Comparison of ENCODE assay signal across 16 mouse cellular contexts in the genomic region with DNA sequence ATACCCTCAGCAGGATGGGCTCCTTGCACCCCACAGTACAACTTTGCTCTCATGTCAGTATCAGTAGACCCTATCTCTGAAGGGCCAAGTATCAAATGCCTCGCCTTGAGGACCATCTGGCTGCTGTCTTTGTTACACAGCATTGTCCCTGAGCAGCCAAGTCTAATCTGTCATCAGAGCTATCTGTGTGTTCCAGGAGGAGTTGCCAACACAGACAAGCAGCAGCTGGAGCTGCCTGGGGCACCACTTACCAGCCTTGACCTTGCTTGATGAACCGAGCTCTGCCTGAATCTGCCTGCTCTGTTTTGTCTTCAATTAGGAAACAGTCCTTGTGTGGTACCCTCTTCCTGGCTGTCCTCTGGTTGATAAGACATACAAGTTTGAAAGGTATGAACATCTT. TPM values are rescaled to one million over a fixed set of nuclear protein-coding genes. Genes with fewer than 3 reads are reported as not detected.
DNase-seq lines count a peak whose midpoint lies in the region; ATAC-seq and TF ChIP-seq lines count a peak whose summit lies in the region.
"Had no signal": no experiment of that assay in that cellular context is flagged by ENCODE, and none has a peak within 500 bp of the region (broad histone marks: within the 10 kb centered on the region; RNA-seq: fewer than 3 reads in every experiment).

No protein-coding gene starts in this region.

- no peaks in the 10 kb centered on the region for H3K36me3 ChIP-seq in forebrain, postnatal 0 days (ENCODE audit: insufficient read depth)
- no peaks in the 10 kb centered on the region for H3K36me3 ChIP-seq in forebrain, embryonic 10.5 days (replicated peaks)
- no peaks in the 10 kb centered on the region for H3K36me3 ChIP-seq in lung, embryonic 15.5 days
- H3K36me3 ChIP-seq: forebrain, embryonic 12.5 days had no signal

- ATAC-seq in forebrain, postnatal 0 days, result 0 out of 2 replicates have a peak, but pooled peaks have one; percentile 14
- peak; percentile 15; the same call in 1 of the 2 replicates for ATAC-seq in lung, embryonic 15.5 days (ENCODE audit: borderline replicate concordance, extremely low read depth, low FRiP score, low TSS enrichment)
- ATAC-seq in megakaryocyte progenitor cell, adult 5-6 weeks (replicated peaks; ENCODE audit: poor library complexity), result peak; percentile 39; the same call in 1 of the 2 replicates
- no peak for ATAC-seq in CD4-positive, CD25-positive, alpha-beta regulatory T cell, adult 4 months
- ATAC-seq: Patski had no signal

- no peak overlapping the region for H3K4me3 ChIP-seq in forebrain, postnatal 0 days (ENCODE audit: low read depth, low read length)
- no peak overlapping the region for H3K4me3 ChIP-seq in forebrain, embryonic 10.5 days
- H3K4me3 ChIP-seq in lung, embryonic 15.5 days, result no peak overlapping the region
- H3K4me3 ChIP-seq: forebrain, embryonic 12.5 days had no signal

- TF ChIP-seq CTCF in forebrain, postnatal 0 days (IDR thresholded peaks at IDR 0.05; ENCODE audit: low read depth), result no peak

- no peak overlapping the region for H3K27ac ChIP-seq in forebrain, postnatal 0 days (ENCODE audit: low read depth, low read length)
- H3K27ac ChIP-seq in forebrain, embryonic 10.5 days, result no peak overlapping the region
- H3K27ac ChIP-seq in lung, embryonic 15.5 days, result no peak overlapping the region
- H3K27ac ChIP-seq: forebrain, embryonic 12.5 days had no signal

- no peaks in the 10 kb centered on the region for H3K4me1 ChIP-seq in forebrain, postnatal 0 days (ENCODE audit: insufficient read depth)
- peaks cover 19% of the 10 kb centered on the region for H3K4me1 ChIP-seq in forebrain, embryonic 10.5 days
- peaks cover 5% of the 10 kb centered on the region; the same call in 1 of the 2 replicates for H3K4me1 ChIP-seq in lung, embryonic 15.5 days
- H3K4me1 ChIP-seq: forebrain, embryonic 12.5 days had no signal

- no peaks in the 10 kb centered on the region for H3K27me3 ChIP-seq in forebrain, postnatal 0 days (ENCODE audit: insufficient read depth, low read length)
- H3K27me3 ChIP-seq in forebrain, embryonic 10.5 days (ENCODE audit: poor library complexity, severe bottlenecking), result no peaks in the 10 kb centered on the region
- H3K27me3 ChIP-seq in lung, embryonic 15.5 days, result no peaks in the 10 kb centered on the region
- H3K27me3 ChIP-seq: CH12.LX; forebrain, embryonic 12.5 days; Patski had no signal

- H3K4me2 ChIP-seq in forebrain, postnatal 0 days (ENCODE audit: low read depth), result no peak overlapping the region
- no peak overlapping the region for H3K4me2 ChIP-seq in lung, embryonic 15.5 days
- H3K4me2 ChIP-seq: forebrain, embryonic 12.5 days had no signal

- WGBS in forebrain, postnatal 0 days, result 68% methylated on average over 2 of the region's 2 CpGs
- 83% methylated on average over 2 of the region's 2 CpGs for WGBS in forebrain, embryonic 10.5 days
- WGBS in lung, embryonic 15.5 days, result 23% methylated on average over 2 of the region's 2 CpGs

- no peak overlapping the region for H3K9ac ChIP-seq in forebrain, postnatal 0 days
- H3K9ac ChIP-seq in lung, embryonic 15.5 days, result no peak overlapping the region
- H3K9ac ChIP-seq: forebrain, embryonic 12.5 days had no signal

- no peaks in the 10 kb centered on the region for H3K9me3 ChIP-seq in forebrain, postnatal 0 days (ENCODE audit: low read length)
- H3K9me3 ChIP-seq in forebrain, embryonic 10.5 days, result no peaks in the 10 kb centered on the region
- no peaks in the 10 kb centered on the region for H3K9me3 ChIP-seq in lung, embryonic 15.5 days
- H3K9me3 ChIP-seq: forebrain, embryonic 12.5 days had no signal

- no peak for DNase-seq in forebrain, postnatal 0 days
- DNase-seq in forebrain, embryonic 10.5 days (ENCODE audit: extremely low spot score, low spot score), result no peak
- DNase-seq in lung, postnatal 14 days, result no peak
- DNase-seq in fat pad, adult 2 months (ENCODE audit: extremely low read depth, low read depth, low spot score), result peak; percentile 82
- DNase-seq in spleen, postnatal 4 days (ENCODE audit: low spot score in 2 of 2), result no peak
- DNase-seq: adrenal gland, postnatal 14 days; heart, postnatal 4 days; kidney, postnatal 36 days had no signal

RNA-seq across cellular contexts. Expression of gene Gm7168, which starts 24.8 kb away (rescaled TPM):
- 0.15 TPM in 1 of 2 replicates, not detected in the other for total RNA-seq in forebrain, postnatal 0 days (2014; rRNA removed)
- polyA plus RNA-seq in forebrain, postnatal 0 days (2015; fragmentation: Nextera tagmentation; extraction: Ambion mirVana), result not detected in 2 replicates
- polyA plus RNA-seq in forebrain, embryonic 10.5 days (2016; fragmentation: Nextera tagmentation; extraction: Ambion mirVana), result not detected in 2 replicates
- polyA plus RNA-seq in lung, embryonic 15.5 days (2015; fragmentation: Nextera tagmentation; extraction: Ambion mirVana), result not detected in 2 replicates
- total RNA-seq in megakaryocyte progenitor cell, adult 5-6 weeks (2015), result not detected in 2 replicates
- total RNA-seq in megakaryocyte progenitor cell, adult 5-6 weeks (2017), result not detected in 2 replicates
- polyA plus RNA-seq in CD4-positive, CD25-positive, alpha-beta regulatory T cell, adult 4 months (2017; shearing (Covaris generic)), result not detected
- total RNA-seq: adrenal gland, postnatal 14 days; CH12.LX; gastrocnemius, adult 18-20 months; left cerebral cortex, adult 18-20 months had no signal
- polyA plus RNA-seq: forebrain, embryonic 12.5 days; Patski had no signal
